Mouse (Mus musculus) midbrain, embryonic 12.5 days (tissue): ENCODE data around the gene Nudt4. TPM values are rescaled to one million over a fixed set of nuclear protein-coding genes. Genes with fewer than 3 reads are reported as not detected.
"Not testable (repeated sequence)": the region's sequence is repeated elsewhere in the genome, so short reads cannot be mapped to it uniquely, and the experiment has no call there.

Experiments
- ATAC-seq: fragments of 200-750 bp; cut with Nextera tagmentation; 2 replicates; pipeline ENCODE4 v1.8.0; 2017; ENCODE audit warnings: low read depth, moderate TSS enrichment, moderate library complexity; ENCODE audit not compliant: low FRiP score
- H3K27ac ChIP-seq: fragments of 300-500 bp; sonication (generic); replicated peaks from 2 replicates; pipeline ENCODE4 v1.5.1; 2016; ENCODE audit warnings: mild to moderate bottlenecking
- H3K27me3 ChIP-seq: fragments of 300-500 bp; sonication (generic); 2 replicates; pipeline ENCODE4 v1.6.1; 2016; ENCODE audit warnings: mild to moderate bottlenecking
- H3K36me3 ChIP-seq: fragments of 300-500 bp; sonication (generic); 2 replicates; pipeline ENCODE4 v1.6.1; 2016
- H3K4me1 ChIP-seq: fragments of 300-500 bp; sonication (generic); 2 replicates; pipeline ENCODE4 v1.6.1; 2016
- H3K4me2 ChIP-seq: fragments of 300-500 bp; sonication (generic); replicated peaks from 2 replicates; pipeline ENCODE4 v1.6.1; 2016; ENCODE audit warnings: mild to moderate bottlenecking, moderate library complexity
- H3K4me3 ChIP-seq: fragments of 300-500 bp; sonication (generic); 2 replicates; pipeline ENCODE4 v1.5.1; 2016; ENCODE audit warnings: mild to moderate bottlenecking
- H3K9ac ChIP-seq: fragments of 300-500 bp; sonication (generic); replicated peaks from 2 replicates; pipeline ENCODE4 v1.6.1; 2016; ENCODE audit warnings: mild to moderate bottlenecking, moderate library complexity
- H3K9me3 ChIP-seq: fragments of 300-500 bp; sonication (generic); 2 replicates; pipeline ENCODE4 v1.6.1; 2016; ENCODE audit warnings: mild to moderate bottlenecking
- WGBS: fragments of 180-500 bp; shearing (Covaris S2); methylation state at CpG from one replicate; pipeline ENCODE4 v1.1.7; 2016; 5-methylcytosine and 5-hydroxymethylcytosine counted together
- polyA plus RNA-seq: library from polyadenylated mRNA; unstranded; fragments of >200 nt; fragmentation: Nextera tagmentation; extraction: Ambion mirVana; gene quantifications from 2 replicates; pipeline ENCODE4 v1.2.1, GENCODE M21; 2016

Nudt4 gene
- polyA plus RNA-seq, 1 experiment from 2014 or later, result 125 TPM

GRCm38 (mm10) chr10:95549080-95549479, 14.9 kb downstream of the Nudt4 start:
- H3K4me1 ChIP-seq, H3K9ac ChIP-seq, H3K27ac ChIP-seq, H3K4me3 ChIP-seq, H3K27me3 ChIP-seq, ATAC-seq, H3K4me2 ChIP-seq, H3K9me3 ChIP-seq: not testable (repeated sequence)
- H3K36me3 ChIP-seq, result peaks cover 49% of the 10 kb centered on the region
- WGBS, result 68% methylated on average over 5 of the region's 5 CpGs

DNA sequence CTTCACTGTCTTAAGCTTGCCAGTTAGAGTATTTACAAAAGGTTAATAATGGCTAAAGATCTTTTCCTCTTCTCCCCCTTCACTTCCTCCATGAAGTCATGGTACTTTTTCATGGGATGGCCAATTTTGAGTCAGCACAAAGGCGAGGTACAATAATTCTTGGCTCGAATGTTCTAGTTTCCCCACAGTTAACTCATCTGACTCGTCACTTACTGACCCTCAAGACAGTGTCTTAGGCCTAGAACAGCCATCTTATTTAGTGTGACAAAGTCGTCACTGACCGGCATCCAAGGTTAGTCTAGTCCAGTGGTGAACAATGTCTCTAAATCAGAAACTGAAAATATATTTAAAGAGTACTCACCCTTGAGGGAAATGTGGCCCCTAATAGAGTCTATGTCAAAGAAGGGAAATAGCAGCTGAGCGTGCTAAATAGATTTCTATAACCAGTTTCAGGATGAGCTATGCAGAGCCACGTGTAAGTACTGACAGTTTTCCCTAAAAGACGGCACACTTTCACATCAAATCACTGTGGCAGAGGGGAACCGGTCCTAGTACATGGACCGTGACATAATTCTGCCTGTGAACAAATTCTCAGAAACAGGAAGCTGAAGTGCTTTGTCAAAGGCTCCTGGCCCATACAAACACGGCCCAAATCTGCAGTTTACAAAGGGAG, 15.7 kb downstream of the Nudt4 start:
- H3K9me3 ChIP-seq, result no peaks in the 10 kb centered on the region
- no peaks in the 10 kb centered on the region for H3K4me1 ChIP-seq
- peaks cover 52% of the 10 kb centered on the region for H3K36me3 ChIP-seq
- H3K4me3 ChIP-seq, result no peak overlapping the region
- H3K9ac ChIP-seq, result no peak overlapping the region
- no peak overlapping the region for H3K4me2 ChIP-seq
- no peak overlapping the region for H3K27ac ChIP-seq
- no peaks in the 10 kb centered on the region for H3K27me3 ChIP-seq
- WGBS, result 85% methylated on average over 11 of the region's 11 CpGs
- ATAC-seq, result no peak

DNA sequence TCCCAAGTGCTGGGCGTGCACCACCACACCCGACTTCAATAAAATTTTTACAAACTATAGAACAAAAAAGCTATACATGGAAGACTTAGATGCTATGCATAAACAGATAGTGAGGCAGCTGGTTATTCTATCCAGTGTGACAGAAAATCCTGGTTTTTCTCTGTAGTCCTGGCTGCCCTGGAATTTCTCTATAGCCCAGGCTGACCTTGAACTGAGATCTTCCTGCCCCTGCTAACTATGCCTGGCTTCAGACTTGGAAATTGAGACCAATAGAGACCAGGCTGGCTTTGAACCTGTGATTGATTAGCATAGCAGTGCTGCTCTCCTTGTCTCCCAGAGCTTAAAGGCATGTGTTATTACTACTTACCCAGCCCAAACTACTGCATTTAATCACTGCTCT, 17.8 kb downstream of the Nudt4 start:
- H3K27ac ChIP-seq, result no peak overlapping the region
- no peaks in the 10 kb centered on the region for H3K4me1 ChIP-seq
- no peak overlapping the region for H3K4me3 ChIP-seq
- no peak overlapping the region for H3K9ac ChIP-seq
- no peaks in the 10 kb centered on the region for H3K27me3 ChIP-seq
- WGBS, result 93% methylated on average over 2 of the region's 2 CpGs
- no peak for ATAC-seq
- H3K36me3 ChIP-seq, result peaks cover 55% of the 10 kb centered on the region
- H3K4me2 ChIP-seq, result no peak overlapping the region
- H3K9me3 ChIP-seq, result no peaks in the 10 kb centered on the region

GRCm38 (mm10) chr10:95545051-95545450, 18.9 kb downstream of the Nudt4 start:
- H3K27ac ChIP-seq, result no peak overlapping the region
- H3K4me2 ChIP-seq, result no peak overlapping the region
- H3K9me3 ChIP-seq, result no peaks in the 10 kb centered on the region
- H3K9ac ChIP-seq, result no peak overlapping the region
- H3K4me3 ChIP-seq, result no peak overlapping the region
- no peak for ATAC-seq
- no peaks in the 10 kb centered on the region for H3K4me1 ChIP-seq
- no peaks in the 10 kb centered on the region for H3K27me3 ChIP-seq
- 78% methylated on average over 4 of the region's 4 CpGs for WGBS
- H3K36me3 ChIP-seq, result peaks cover 53% of the 10 kb centered on the region

DNA sequence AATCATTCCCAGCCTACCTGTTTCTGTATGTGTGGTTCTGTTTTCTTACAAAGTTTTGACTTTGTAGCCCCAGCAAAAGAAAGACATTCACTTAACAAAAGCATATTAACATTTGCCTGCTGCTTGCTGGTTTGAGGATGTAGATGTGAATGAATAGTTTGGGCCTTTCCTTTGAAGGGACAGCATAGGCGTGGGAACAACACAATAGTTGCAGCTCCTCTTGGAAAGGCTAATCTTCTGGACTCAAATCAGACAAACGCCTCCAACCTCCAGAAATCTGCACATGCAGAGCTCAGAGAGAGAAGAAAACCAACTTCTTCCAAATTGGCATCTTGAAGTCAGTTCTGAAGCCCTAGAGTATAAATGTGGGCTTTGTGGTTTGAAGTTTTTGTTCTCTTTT, 19.3 kb downstream of the Nudt4 start:
- H3K27ac ChIP-seq, result no peak overlapping the region
- H3K9me3 ChIP-seq, result no peaks in the 10 kb centered on the region
- ATAC-seq, result no peak
- no peak overlapping the region for H3K4me3 ChIP-seq
- H3K36me3 ChIP-seq, result peaks cover 49% of the 10 kb centered on the region
- WGBS, result 59% methylated on average over 2 of the region's 2 CpGs
- H3K4me1 ChIP-seq, result no peaks in the 10 kb centered on the region
- H3K4me2 ChIP-seq, result no peak overlapping the region
- H3K27me3 ChIP-seq, result no peaks in the 10 kb centered on the region
- no peak overlapping the region for H3K9ac ChIP-seq

DNA sequence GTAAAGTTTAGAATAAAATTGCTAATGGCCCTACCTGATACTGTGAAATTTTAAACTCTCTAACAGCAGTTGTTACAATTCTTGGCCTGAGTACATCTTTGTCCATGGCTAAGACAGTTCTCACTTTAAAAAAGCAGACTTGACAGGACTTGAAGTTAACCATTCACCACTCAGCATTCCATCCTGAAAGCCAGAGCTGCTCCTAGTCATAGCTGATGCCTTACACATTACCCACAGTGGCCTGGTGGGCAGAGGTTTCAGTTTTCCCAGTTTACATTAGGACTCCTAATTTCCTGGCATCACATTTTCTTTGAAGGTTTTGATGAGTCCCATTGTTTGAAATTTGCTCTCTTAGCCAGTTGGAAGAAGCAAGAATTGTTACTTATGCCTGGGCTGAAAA, 19.9 kb downstream of the Nudt4 start:
- no peaks in the 10 kb centered on the region for H3K4me1 ChIP-seq
- no peak overlapping the region for H3K27ac ChIP-seq
- H3K4me2 ChIP-seq, result no peak overlapping the region
- peaks cover 42% of the 10 kb centered on the region for H3K36me3 ChIP-seq
- no peak overlapping the region for H3K4me3 ChIP-seq
- H3K9ac ChIP-seq, result no peak overlapping the region
- ATAC-seq, result no peak
- H3K9me3 ChIP-seq, result no peaks in the 10 kb centered on the region
- no peaks in the 10 kb centered on the region for H3K27me3 ChIP-seq

GRCm38 (mm10) chr10:95543377-95543776, 20.6 kb downstream of the Nudt4 start:
- H3K9me3 ChIP-seq, result no peaks in the 10 kb centered on the region
- H3K36me3 ChIP-seq, result peaks cover 39% of the 10 kb centered on the region
- H3K4me2 ChIP-seq, result no peak overlapping the region
- no peak overlapping the region for H3K4me3 ChIP-seq
- H3K4me1 ChIP-seq, result no peaks in the 10 kb centered on the region
- no peak overlapping the region for H3K27ac ChIP-seq
- 88% methylated on average over 2 of the region's 2 CpGs for WGBS
- H3K27me3 ChIP-seq, result no peaks in the 10 kb centered on the region
- H3K9ac ChIP-seq, result no peak overlapping the region
- ATAC-seq, result no peak

DNA sequence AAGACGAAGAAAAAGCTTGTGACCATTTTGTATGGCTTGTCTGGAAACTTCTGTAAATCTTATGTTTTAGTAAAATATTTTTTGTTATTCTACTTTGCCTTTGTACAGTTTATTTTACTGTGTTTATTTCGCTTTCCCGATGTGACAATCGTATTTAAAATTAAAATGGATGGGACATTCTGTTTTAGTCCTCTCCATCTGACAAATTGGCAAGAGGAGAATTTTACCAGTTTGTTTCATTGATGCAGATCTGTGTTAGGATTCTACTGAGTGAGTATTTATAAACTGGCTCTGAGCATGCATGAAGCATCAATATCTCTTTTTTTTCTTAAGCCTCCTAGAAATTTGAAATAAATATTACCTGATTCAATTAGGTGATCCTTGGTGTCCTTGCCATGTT, 21.0 kb downstream of the Nudt4 start:
- Histone ChIP-seq H3K27ac (no peak overlapping the region), H3K4me1 (no peaks in the 10 kb centered on the region), H3K4me3 (no peak overlapping the region), H3K9ac (no peak overlapping the region), H3K36me3 (peaks cover 34% of the 10 kb centered on the region), H3K4me2 (no peak overlapping the region), H3K27me3 (no peaks in the 10 kb centered on the region), H3K9me3 (no peaks in the 10 kb centered on the region)
- ATAC-seq, result no peak
- WGBS, result 96% methylated on average over 4 of the region's 4 CpGs

DNA sequence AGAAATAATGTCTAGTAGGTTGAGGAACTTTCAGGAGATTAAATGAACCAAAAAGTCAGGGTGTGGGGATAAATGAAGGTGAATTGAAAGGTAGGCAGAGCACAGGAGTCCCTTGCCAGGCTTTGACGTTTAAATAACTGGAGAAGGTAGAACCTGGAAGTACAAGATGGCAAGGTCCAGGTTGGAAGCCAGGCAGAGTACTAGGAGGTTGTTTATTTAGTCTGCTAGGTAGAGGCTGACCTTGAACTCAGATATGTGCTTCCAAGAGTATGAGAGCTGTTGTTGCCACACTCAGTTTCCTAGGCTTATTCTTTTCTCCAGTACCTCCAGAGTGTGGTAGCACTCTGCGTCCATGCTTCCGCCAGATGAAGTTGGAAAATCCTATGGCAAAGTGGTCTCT, 24.1 kb downstream of the Nudt4 start:
- H3K9me3 ChIP-seq, result no peaks in the 10 kb centered on the region
- no peak overlapping the region for H3K9ac ChIP-seq
- no peaks in the 10 kb centered on the region for H3K27me3 ChIP-seq
- H3K4me2 ChIP-seq, result no peak overlapping the region
- no peak overlapping the region for H3K27ac ChIP-seq
- ATAC-seq, result no peak
- H3K36me3 ChIP-seq, result peaks cover 13% of the 10 kb centered on the region; the same call in 1 of the 2 replicates
- H3K4me3 ChIP-seq, result no peak overlapping the region
- WGBS, result 94% methylated on average over 3 of the region's 3 CpGs
- H3K4me1 ChIP-seq, result no peaks in the 10 kb centered on the region

GRCm38 (mm10) chr10:95539260-95539659, 24.7 kb downstream of the Nudt4 start:
- WGBS, result 89% methylated on average over 3 of the region's 3 CpGs
- Histone ChIP-seq H3K4me1 (no peaks in the 10 kb centered on the region), H3K27me3 (no peaks in the 10 kb centered on the region), H3K9ac (no peak overlapping the region), H3K9me3 (no peaks in the 10 kb centered on the region), H3K27ac (no peak overlapping the region), H3K36me3 (peaks cover 8% of the 10 kb centered on the region; the same call in 1 of the 2 replicates), H3K4me3 (no peak overlapping the region), H3K4me2 (no peak overlapping the region)
- ATAC-seq, result no peak

DNA sequence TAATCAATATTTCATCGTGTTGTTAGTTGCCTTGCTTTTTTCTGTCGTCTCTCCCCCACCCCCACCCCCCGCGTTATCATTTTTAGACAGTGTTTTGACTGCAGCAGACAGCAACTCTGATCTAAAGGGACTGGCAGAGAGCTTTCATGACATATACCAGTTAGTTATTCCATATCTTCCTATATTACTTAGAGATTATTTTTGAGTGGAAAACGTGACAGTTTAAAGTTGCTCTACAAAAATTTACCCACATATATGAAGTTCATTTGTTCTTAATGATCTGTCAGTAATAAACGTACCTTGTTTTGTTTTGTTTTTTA, 27.8 kb downstream of the Nudt4 start:
- Histone ChIP-seq H3K4me3 (no peak overlapping the region), H3K4me2 (no peak overlapping the region), H3K9ac (no peak overlapping the region), H3K27ac (no peak overlapping the region), H3K36me3 (no peaks in the 10 kb centered on the region), H3K27me3 (no peaks in the 10 kb centered on the region), H3K4me1 (0 out of 2 replicates have a peak, but pooled peaks cover 2% of the 10 kb centered on the region), H3K9me3 (no peaks in the 10 kb centered on the region)
- WGBS, result 88% methylated on average over 6 of the region's 6 CpGs
- no peak for ATAC-seq

GRCm38 (mm10) chr10:95535399-95536221, 28.3 kb downstream of the Nudt4 start:
- Histone ChIP-seq H3K4me1 (peaks cover 6% of the 10 kb centered on the region; the same call in 1 of the 2 replicates), H3K9me3 (no peaks in the 10 kb centered on the region), H3K27ac (no peak overlapping the region), H3K4me2 (no peak overlapping the region), H3K4me3 (no peak overlapping the region), H3K36me3 (no peaks in the 10 kb centered on the region), H3K27me3 (no peaks in the 10 kb centered on the region), H3K9ac (no peak overlapping the region)
- no peak for ATAC-seq
- 88% methylated on average over 8 of the region's 8 CpGs for WGBS
